Mouse (Mus musculus): ENCODE results near the gene Ablim2. TPM values are rescaled to one million over a fixed set of nuclear protein-coding genes. Genes with fewer than 3 reads are reported as not detected.
A peak's percentile ranks its signal among the peaks of the same experiment; 100 is the strongest.

Gene Ablim2
- polyA plus RNA-seq, 1 experiment = 5.8 TPM

- H3K36me3 ChIP-seq (ENCODE audit: control insufficient read depth, insufficient read depth, low read length) = no peaks in the 10 kb centered on the region
Measured at GRCm38 (mm10) chr5:35873382-35873781, 115.7 kb downstream of the Ablim2 start.

GRCm38 (mm10) chr5:35876236-35876635, 118.6 kb downstream of the Ablim2 start:
- Histone ChIP-seq H3K4me3 (ENCODE audit: insufficient read depth, low read depth, low read length) (no peak overlapping the region), H3K36me3 (ENCODE audit: control insufficient read depth, insufficient read depth, low read length) (no peaks in the 10 kb centered on the region), H3K27ac (ENCODE audit: insufficient read depth, low read depth, low read length) (no peak overlapping the region), H3K27me3 (replicated peaks; ENCODE audit: control insufficient read depth, insufficient read depth, low read length) (no peaks in the 10 kb centered on the region), H3K4me1 (ENCODE audit: control insufficient read depth, insufficient read depth, low read length) (no peaks in the 10 kb centered on the region)
- 85% methylated on average over 5 of the region's 5 CpGs for WGBS
- DNase-seq = no peak
- TF ChIP-seq CTCF (conservative IDR thresholded peaks at IDR 0.05; ENCODE audit: insufficient read depth, insufficient read length, low read depth, low read length) = no peak
- no peak for TF ChIP-seq POLR2A (IDR thresholded peaks at IDR 0.05; ENCODE audit: low read depth, low read length)

More at GRCm38 (mm10) chr5:35873382-35873781, 115.7 kb downstream of the Ablim2 start:
- peak; percentile 37 for DNase-seq
- TF ChIP-seq CTCF (conservative IDR thresholded peaks at IDR 0.05; ENCODE audit: insufficient read depth, insufficient read length, low read depth, low read length) = no peak
- TF ChIP-seq POLR2A (IDR thresholded peaks at IDR 0.05; ENCODE audit: low read depth, low read length) = no peak
- no peak overlapping the region for H3K27ac ChIP-seq (ENCODE audit: insufficient read depth, low read depth, low read length)
- no peak overlapping the region for H3K4me3 ChIP-seq (ENCODE audit: insufficient read depth, low read depth, low read length)
- H3K27me3 ChIP-seq (replicated peaks; ENCODE audit: control insufficient read depth, insufficient read depth, low read length) = no peaks in the 10 kb centered on the region
- 31% methylated on average over 4 of the region's 4 CpGs for WGBS
- no peaks in the 10 kb centered on the region for H3K4me1 ChIP-seq (ENCODE audit: control insufficient read depth, insufficient read depth, low read length)

GRCm38 (mm10) chr5:35879199-35879598, 121.5 kb downstream of the Ablim2 start:
- 93% methylated on average over 8 of the region's 8 CpGs for WGBS
- TF ChIP-seq CTCF (conservative IDR thresholded peaks at IDR 0.05; ENCODE audit: insufficient read depth, insufficient read length, low read depth, low read length) (no peak), POLR2A (IDR thresholded peaks at IDR 0.05; ENCODE audit: low read depth, low read length) (no peak)
- H3K27ac ChIP-seq (ENCODE audit: insufficient read depth, low read depth, low read length) = no peak overlapping the region

GRCm38 (mm10) chr5:35882391-35882790, 124.7 kb downstream of the Ablim2 start:
- Histone ChIP-seq H3K36me3 (ENCODE audit: control insufficient read depth, insufficient read depth, low read length) (no peaks in the 10 kb centered on the region), H3K4me1 (ENCODE audit: control insufficient read depth, insufficient read depth, low read length) (peaks cover 4% of the 10 kb centered on the region; the same call in 1 of the 2 replicates), H3K27me3 (replicated peaks; ENCODE audit: control insufficient read depth, insufficient read depth, low read length) (no peaks in the 10 kb centered on the region), H3K4me3 (ENCODE audit: insufficient read depth, low read depth, low read length) (no peak overlapping the region), H3K27ac (ENCODE audit: insufficient read depth, low read depth, low read length) (no peak overlapping the region)
- 34% methylated on average over 9 of the region's 9 CpGs for WGBS
- peak; percentile 89 for DNase-seq
- TF ChIP-seq CTCF (conservative IDR thresholded peaks at IDR 0.05; ENCODE audit: insufficient read depth, insufficient read length, low read depth, low read length) (no peak), POLR2A (IDR thresholded peaks at IDR 0.05; ENCODE audit: low read depth, low read length) (no peak)

More at GRCm38 (mm10) chr5:35879199-35879598, 121.5 kb downstream of the Ablim2 start:
- Histone ChIP-seq H3K36me3 (ENCODE audit: control insufficient read depth, insufficient read depth, low read length) (no peaks in the 10 kb centered on the region), H3K4me1 (ENCODE audit: control insufficient read depth, insufficient read depth, low read length) (peaks cover 4% of the 10 kb centered on the region; the same call in 1 of the 2 replicates), H3K4me3 (ENCODE audit: insufficient read depth, low read depth, low read length) (no peak overlapping the region), H3K27me3 (replicated peaks; ENCODE audit: control insufficient read depth, insufficient read depth, low read length) (no peaks in the 10 kb centered on the region)
- DNase-seq = no peak

GRCm38 (mm10) chr5:35884262-35884661, 126.6 kb downstream of the Ablim2 start:
- 48% methylated on average over 11 of the region's 11 CpGs for whole genome bisulfite sequencing
- no peaks in the 10 kb centered on the region for H3K36me3 ChIP-seq (ENCODE audit: control insufficient read depth, insufficient read depth, low read length)
- peaks cover 4% of the 10 kb centered on the region; the same call in 1 of the 2 replicates for H3K4me1 ChIP-seq (ENCODE audit: control insufficient read depth, insufficient read depth, low read length)
- peak; percentile 55 for DNase-seq
- TF ChIP-seq CTCF (conservative IDR thresholded peaks at IDR 0.05; ENCODE audit: insufficient read depth, insufficient read length, low read depth, low read length) (no peak; the same call in 1 of the 2 replicates), POLR2A (IDR thresholded peaks at IDR 0.05; ENCODE audit: low read depth, low read length) (no peak)
- no peak overlapping the region for H3K4me3 ChIP-seq (ENCODE audit: insufficient read depth, low read depth, low read length)
- H3K27ac ChIP-seq (ENCODE audit: insufficient read depth, low read depth, low read length) = no peak overlapping the region
- no peaks in the 10 kb centered on the region for H3K27me3 ChIP-seq (replicated peaks; ENCODE audit: control insufficient read depth, insufficient read depth, low read length)

GRCm38 (mm10) chr5:35884689-35885088, 127.0 kb downstream of the Ablim2 start:
- Histone ChIP-seq H3K27ac (ENCODE audit: insufficient read depth, low read depth, low read length) (no peak overlapping the region), H3K4me1 (ENCODE audit: control insufficient read depth, insufficient read depth, low read length) (peaks cover 4% of the 10 kb centered on the region; the same call in 1 of the 2 replicates), H3K27me3 (replicated peaks; ENCODE audit: control insufficient read depth, insufficient read depth, low read length) (no peaks in the 10 kb centered on the region), H3K4me3 (ENCODE audit: insufficient read depth, low read depth, low read length) (no peak overlapping the region), H3K36me3 (ENCODE audit: control insufficient read depth, insufficient read depth, low read length) (no peaks in the 10 kb centered on the region)
- no peak for TF ChIP-seq CTCF (conservative IDR thresholded peaks at IDR 0.05; ENCODE audit: insufficient read depth, insufficient read length, low read depth, low read length)
- TF ChIP-seq POLR2A (IDR thresholded peaks at IDR 0.05; ENCODE audit: low read depth, low read length) = no peak
- no peak for DNase-seq
- 91% methylated on average over 5 of the region's 5 CpGs for whole genome bisulfite sequencing

GRCm38 (mm10) chr5:35888959-35889358, 131.3 kb downstream of the Ablim2 start:
- TF ChIP-seq CTCF (conservative IDR thresholded peaks at IDR 0.05; ENCODE audit: insufficient read depth, insufficient read length, low read depth, low read length) = peak; percentile 68
- TF ChIP-seq POLR2A (IDR thresholded peaks at IDR 0.05; ENCODE audit: low read depth, low read length) = no peak
- H3K36me3 ChIP-seq (ENCODE audit: control insufficient read depth, insufficient read depth, low read length) = no peaks in the 10 kb centered on the region
- DNase-seq = peak; percentile 36
- no peaks in the 10 kb centered on the region for H3K4me1 ChIP-seq (ENCODE audit: control insufficient read depth, insufficient read depth, low read length)
- H3K27ac ChIP-seq (ENCODE audit: insufficient read depth, low read depth, low read length) = no peak overlapping the region
- 51% methylated on average over 9 of the region's 9 CpGs for WGBS
- H3K27me3 ChIP-seq (replicated peaks; ENCODE audit: control insufficient read depth, insufficient read depth, low read length) = no peaks in the 10 kb centered on the region
- H3K4me3 ChIP-seq (ENCODE audit: insufficient read depth, low read depth, low read length) = no peak overlapping the region
